Mouse (Mus musculus) bone marrow macrophage, adult 2 months (primary cell): ENCODE data around the gene Aatf. TPM values are rescaled to one million over a fixed set of nuclear protein-coding genes. Genes with fewer than 3 reads are reported as not detected.

Source experiments
- H3K27ac ChIP-seq: 2 replicates; pipeline ENCODE4 v1.5.1; 2012; ENCODE audit warnings: low read depth, low read length; ENCODE audit not compliant: insufficient read depth
- H3K4me1 ChIP-seq: 2 replicates; pipeline ENCODE4 v1.6.1; 2012; ENCODE audit warnings: low read length; ENCODE audit not compliant: control insufficient read depth, insufficient read depth
- H3K4me3 ChIP-seq: 2 replicates; pipeline ENCODE4 v1.5.1; 2012; ENCODE audit warnings: mild to moderate bottlenecking, low read length, moderate library complexity; ENCODE audit not compliant: insufficient read depth
- CTCF ChIP-seq: IDR thresholded peaks from 2 replicates; pipeline ENCODE4 v1.5.1; 2012; ENCODE audit warnings: low read depth, mild to moderate bottlenecking, low read length, moderate library complexity
- POLR2A ChIP-seq: IDR thresholded peaks from 2 replicates; pipeline ENCODE4 v1.6.1; 2012; ENCODE audit warnings: mild to moderate bottlenecking, low read depth, low read length, borderline replicate concordance
- polyA plus RNA-seq: library from polyadenylated mRNA; stranded (reverse); fragments of >200 nt; gene quantifications from 2 replicates; pipeline ENCODE4 v1.2.4, GENCODE M21; 2012; ENCODE audit not compliant: missing spikeins, insufficient read depth, insufficient read length

Gene Aatf
- polyA plus RNA-seq, result 15.2 and 17.4 TPM in 2 replicates

DNA sequence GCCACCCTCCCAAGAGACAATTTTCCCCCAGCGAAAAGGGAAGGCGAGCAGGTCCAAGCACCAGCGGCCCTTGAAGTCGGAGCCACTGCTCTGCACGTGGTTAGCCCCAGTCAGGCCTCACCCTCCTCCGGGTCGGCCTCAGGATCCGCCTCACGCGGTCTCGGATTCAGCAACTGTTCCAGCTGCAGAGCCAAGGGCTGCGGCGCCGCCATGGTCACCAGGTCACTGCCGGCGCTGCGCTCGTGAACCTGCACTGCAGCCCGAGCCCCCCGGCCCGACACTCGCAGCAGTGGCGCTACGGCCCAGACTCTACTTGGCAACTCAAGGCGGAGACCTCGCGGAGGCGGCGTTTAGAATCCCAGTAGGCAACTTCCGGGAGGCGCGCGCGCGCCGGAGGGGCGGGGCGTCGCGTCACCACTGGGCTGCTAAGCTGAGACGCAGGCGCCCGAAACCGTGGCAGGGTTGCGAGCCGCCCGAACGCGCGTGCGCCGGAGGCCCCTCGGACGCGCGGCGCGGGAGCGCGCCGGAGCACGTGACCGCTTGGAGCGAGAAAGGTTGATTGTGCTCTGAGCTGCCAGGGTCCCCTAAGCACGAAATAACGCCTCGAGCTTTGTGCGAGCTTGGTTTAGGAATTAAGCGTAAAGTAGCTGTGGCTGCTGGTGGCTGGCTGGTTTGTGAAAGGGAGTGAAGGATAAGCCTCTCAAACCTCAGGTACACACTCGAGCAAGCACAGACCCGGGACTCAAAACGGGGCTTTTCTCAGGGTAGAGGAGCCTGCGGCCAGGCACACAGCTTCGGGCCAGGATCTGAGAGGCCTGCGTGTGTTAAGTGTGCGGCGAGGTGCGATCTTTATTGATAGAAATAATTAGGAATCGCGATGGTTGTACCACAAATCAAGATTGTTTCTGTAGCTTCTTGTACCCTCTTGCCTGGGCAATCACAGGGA, at the start of gene Aatf:
Gene Aatf (minus strand): TSS at position 352 of the 946 bp plus-strand sequence.
- no peak for TF ChIP-seq CTCF
- TF ChIP-seq POLR2A, result no peak
- H3K4me3 ChIP-seq, result peak within 1 kb of the TSS; percentile 98
- H3K27ac ChIP-seq, result peak within 1 kb of the TSS; percentile 54
- H3K4me1 ChIP-seq, result peaks cover 9% of the 10 kb centered on the region; the same call in 1 of the 2 replicates

GRCm38 (mm10) chr11:84562758-84563347, 49.5 kb upstream of the Aatf start:
- TF ChIP-seq CTCF (no peak), POLR2A (no peak)
- H3K4me1 ChIP-seq, result no peaks in the 10 kb centered on the region
- no peak overlapping the region for H3K27ac ChIP-seq
- H3K4me3 ChIP-seq, result no peak overlapping the region

GRCm38 (mm10) chr11:84561546-84561945, 48.2 kb upstream of the Aatf start:
- no peak overlapping the region for H3K4me3 ChIP-seq
- no peaks in the 10 kb centered on the region for H3K4me1 ChIP-seq
- no peak overlapping the region for H3K27ac ChIP-seq
- TF ChIP-seq POLR2A, result no peak
- TF ChIP-seq CTCF, result no peak

GRCm38 (mm10) chr11:84553821-84554450, 40.6 kb upstream of the Aatf start:
- H3K4me1 ChIP-seq, result peaks cover 12% of the 10 kb centered on the region
- TF ChIP-seq CTCF (no peak), POLR2A (no peak)
- H3K4me3 ChIP-seq, result no peak overlapping the region
- H3K27ac ChIP-seq, result no peak overlapping the region

GRCm38 (mm10) chr11:84551296-84551695, 38.0 kb upstream of the Aatf start:
- Histone ChIP-seq H3K27ac (no peak overlapping the region), H3K4me1 (peaks cover 12% of the 10 kb centered on the region), H3K4me3 (no peak overlapping the region)
- TF ChIP-seq POLR2A (no peak), CTCF (no peak)

DNA sequence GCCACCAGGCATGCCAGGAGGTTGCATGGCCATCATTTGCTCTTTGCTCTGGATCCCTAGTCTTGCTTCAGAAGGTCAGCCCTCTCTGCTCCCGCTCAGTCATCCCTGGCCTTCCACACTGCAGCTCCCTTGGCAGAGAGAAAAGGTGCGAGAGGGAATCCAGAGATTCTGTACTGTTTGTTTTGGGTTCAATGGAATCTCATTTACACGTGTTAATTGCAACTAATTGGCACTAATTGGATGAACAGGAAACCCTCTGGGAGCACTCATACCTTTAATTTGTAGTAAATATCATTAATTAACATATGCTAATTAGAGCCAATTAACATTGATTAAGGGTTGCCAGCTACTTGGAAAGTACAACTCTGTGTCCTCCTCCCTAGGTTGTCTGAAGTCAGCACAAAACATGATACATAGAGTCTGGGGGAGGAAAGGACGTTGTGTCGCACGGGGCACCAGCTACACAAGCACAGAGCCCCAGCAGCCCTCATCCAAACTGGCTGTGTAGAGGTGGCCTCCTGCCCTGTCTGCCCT, 36.0 kb upstream of the Aatf start:
- peaks cover 2% of the 10 kb centered on the region for H3K4me1 ChIP-seq
- TF ChIP-seq CTCF (no peak), POLR2A (no peak)
- H3K27ac ChIP-seq, result no peak overlapping the region
- H3K4me3 ChIP-seq, result no peak overlapping the region

GRCm38 (mm10) chr11:84548293-84548692, 35.0 kb upstream of the Aatf start:
- TF ChIP-seq CTCF, result no peak
- TF ChIP-seq POLR2A, result no peak
- H3K27ac ChIP-seq, result no peak overlapping the region
- H3K4me3 ChIP-seq, result no peak overlapping the region
- no peaks in the 10 kb centered on the region for H3K4me1 ChIP-seq

DNA sequence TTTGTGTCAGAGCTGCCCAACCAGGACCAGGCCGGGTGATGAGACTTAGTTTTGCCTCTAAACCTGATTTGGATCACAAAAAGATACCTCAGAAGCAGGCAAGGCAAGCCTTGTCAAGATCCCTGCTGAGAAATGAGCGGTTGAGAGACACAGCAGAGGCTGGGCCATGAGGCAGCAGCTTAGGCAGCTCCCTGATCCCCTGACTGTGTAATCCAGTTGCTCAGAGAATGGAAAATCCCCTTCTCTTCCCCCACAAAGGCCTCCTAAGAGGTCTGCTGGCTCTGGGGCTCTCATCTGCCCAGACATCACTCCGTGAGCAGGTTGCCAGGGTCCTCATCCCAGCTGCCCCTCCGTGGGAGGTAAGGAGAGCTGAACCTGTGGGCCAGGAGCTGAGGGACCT, 26.7 kb upstream of the Aatf start:
- Histone ChIP-seq H3K4me3 (no peak overlapping the region), H3K4me1 (no peaks in the 10 kb centered on the region), H3K27ac (no peak overlapping the region)
- TF ChIP-seq POLR2A (no peak), CTCF (no peak)

- Histone ChIP-seq H3K27ac (no peak overlapping the region), H3K4me3 (no peak overlapping the region), H3K4me1 (no peaks in the 10 kb centered on the region)
- no peak for TF ChIP-seq POLR2A
- no peak for TF ChIP-seq CTCF
Measured at GRCm38 (mm10) chr11:84529797-84530703, 16.7 kb upstream of the Aatf start.
